Mouse (Mus musculus) frontal cortex, postnatal 14 days (tissue): ENCODE data around the gene Afmid.
"Not testable (repeated sequence)": the region's sequence is repeated elsewhere in the genome, so short reads cannot be mapped to it uniquely, and the experiment has no call there.

Experiments
- DNase-seq, 2 experiments: peaks; one replicate each; pipeline ENCODE4 v3.0.0; 2022; ENCODE audit warnings: low spot score in 2 of 2

Gene Afmid

GRCm38 (mm10) chr11:117794035-117794551 lies 31.6 kb upstream of the Afmid start:
- DNase-seq, result no peak

- no peak for DNase-seq
Observed at GRCm38 (mm10) chr11:117796954-117797353, 28.8 kb upstream of the Afmid start.

GRCm38 (mm10) chr11:117797511-117798159 lies 28.1 kb upstream of the Afmid start, which contains the start of gene 6030468B19Rik:
Gene 6030468B19Rik, plus strand, starts transcription at chr11:117797660.
- no peak for DNase-seq

- DNase-seq, result no peak
Observed at GRCm38 (mm10) chr11:117798160-117798541, 27.6 kb upstream of the Afmid start.

GRCm38 (mm10) chr11:117799174-117799573 lies 26.6 kb upstream of the Afmid start:
- no peak for DNase-seq

GRCm38 (mm10) chr11:117800038-117800437 lies 25.7 kb upstream of the Afmid start:
- no peak for DNase-seq

- no peak for DNase-seq
Observed at GRCm38 (mm10) chr11:117801650-117802049, 24.1 kb upstream of the Afmid start.

- DNase-seq, result no peak
Observed at GRCm38 (mm10) chr11:117803166-117803688, 22.5 kb upstream of the Afmid start.

GRCm38 (mm10) chr11:117806781-117807180 lies 18.9 kb upstream of the Afmid start:
- DNase-seq, result no peak

GRCm38 (mm10) chr11:117809407-117810311 lies 16.1 kb upstream of the Afmid start, which contains the start of the genes Gm20708 and Syngr2:
Gene Gm20708, plus strand, starts transcription at chr11:117809668.
Gene Syngr2, plus strand, starts transcription at chr11:117809668.
- peak in 1 of 2 experiments; percentile 48 for DNase-seq

- peak in 1 of 2 experiments; percentile 58 for DNase-seq
Observed at GRCm38 (mm10) chr11:117810401-117811046, 15.2 kb upstream of the Afmid start.

GRCm38 (mm10) chr11:117813867-117814266 lies 11.9 kb upstream of the Afmid start:
- DNase-seq, result no peak

- DNase-seq, result no peak
Observed at GRCm38 (mm10) chr11:117814704-117815366, 10.9 kb upstream of the Afmid start.

- DNase-seq, result not testable (repeated sequence)
Observed at GRCm38 (mm10) chr11:117815850-117816249, 9.9 kb upstream of the Afmid start.

- DNase-seq, result no peak
Observed at GRCm38 (mm10) chr11:117816389-117816996, 9.2 kb upstream of the Afmid start.

- DNase-seq, result no peak
Observed at GRCm38 (mm10) chr11:117819095-117819494, 6.6 kb upstream of the Afmid start.

GRCm38 (mm10) chr11:117820173-117820572 lies 5.6 kb upstream of the Afmid start:
- no peak for DNase-seq

GRCm38 (mm10) chr11:117821868-117822267 lies 3.9 kb upstream of the Afmid start:
- no peak for DNase-seq

- DNase-seq, result no peak
Observed at GRCm38 (mm10) chr11:117822728-117823241, 2.9 kb upstream of the Afmid start.

GRCm38 (mm10) chr11:117823411-117823810 lies 2.3 kb upstream of the Afmid start:
- no peak for DNase-seq
